Mouse (Mus musculus) brain, embryonic 14.5 days (tissue): ENCODE measurements around the gene Gga3.

Source experiments
- CTCF ChIP-seq: fragments of 200-500 bp; IDR thresholded peaks from 2 replicates; pipeline ENCODE4 v1.5.1; 2012; ENCODE audit warnings: inconsistent platforms, mild to moderate bottlenecking, moderate library complexity, borderline replicate concordance; ENCODE audit not compliant: insufficient read depth, insufficient read length; ENCODE audit errors: extremely low read depth
- POLR2A ChIP-seq: fragments of 200-500 bp; IDR thresholded peaks from 2 replicates; pipeline ENCODE4 v1.6.1; 2012; ENCODE audit warnings: mild to moderate bottlenecking, inconsistent platforms, borderline replicate concordance; ENCODE audit not compliant: poor library complexity, insufficient read depth, insufficient read length, severe bottlenecking; ENCODE audit errors: extremely low read depth

- TF ChIP-seq CTCF (no peak), POLR2A (no peak)
Observed at GRCm38 (mm10) chr11:115634109-115634508, 30.3 kb upstream of the Gga3 start.
